ENCODE assay signal across 13 mouse cellular contexts in the genomic region with DNA sequence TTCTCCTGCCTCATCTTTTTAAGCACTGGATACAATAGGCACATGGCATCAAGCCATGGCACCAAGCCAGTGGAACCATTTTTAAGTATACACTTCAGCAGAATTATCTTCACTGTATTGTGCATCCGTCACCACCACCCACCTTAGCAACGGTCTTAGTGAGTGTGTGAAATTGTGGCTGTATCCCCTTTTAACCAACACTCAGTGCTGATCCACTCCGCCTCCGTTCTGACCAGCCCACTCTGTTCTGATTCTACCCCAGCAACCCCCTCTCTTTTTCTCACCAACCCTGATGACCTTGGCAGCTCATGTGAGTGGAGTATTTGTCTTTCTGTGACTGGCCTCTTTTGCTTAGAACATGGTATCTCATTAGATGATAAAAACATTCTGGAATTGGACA.
DNase-seq lines count a peak whose midpoint lies in the region; ATAC-seq lines count a peak whose summit lies in the region.
"Had no signal": no experiment of that assay in that cellular context is flagged by ENCODE, and none has a peak within 500 bp of the region (broad histone marks: within the 10 kb centered on the region; RNA-seq: fewer than 3 reads in every experiment).

No protein-coding gene starts in this region.

- no peaks in the 10 kb centered on the region for H3K36me3 ChIP-seq in forebrain, embryonic 15.5 days
- no peaks in the 10 kb centered on the region for H3K36me3 ChIP-seq in forebrain, embryonic 12.5 days (replicated peaks)
- H3K36me3 ChIP-seq: liver, embryonic 13.5 days; stomach, embryonic 15.5 days had no signal

- no peak overlapping the region for H3K4me2 ChIP-seq in forebrain, embryonic 15.5 days (replicated peaks)
- H3K4me2 ChIP-seq in forebrain, embryonic 12.5 days = no peak overlapping the region
- H3K4me2 ChIP-seq: liver, embryonic 13.5 days; stomach, embryonic 15.5 days had no signal

- no peaks in the 10 kb centered on the region for H3K9me3 ChIP-seq in forebrain, embryonic 15.5 days
- no peaks in the 10 kb centered on the region for H3K9me3 ChIP-seq in forebrain, embryonic 12.5 days
- H3K9me3 ChIP-seq: liver, embryonic 13.5 days; stomach, embryonic 15.5 days had no signal

- no peaks in the 10 kb centered on the region for H3K27me3 ChIP-seq in forebrain, embryonic 15.5 days
- no peaks in the 10 kb centered on the region for H3K27me3 ChIP-seq in forebrain, embryonic 12.5 days
- H3K27me3 ChIP-seq: stomach, embryonic 15.5 days had no signal

- no peak overlapping the region for H3K27ac ChIP-seq in forebrain, embryonic 15.5 days (replicated peaks)
- no peak overlapping the region for H3K27ac ChIP-seq in forebrain, embryonic 12.5 days
- H3K27ac ChIP-seq: liver, embryonic 13.5 days; stomach, embryonic 15.5 days had no signal

- WGBS in forebrain, embryonic 15.5 days = 63% methylated on average over 4 of the region's 4 CpGs
- WGBS in forebrain, embryonic 12.5 days = 88% methylated on average over 4 of the region's 4 CpGs

- intact Hi-C loops in left cerebral cortex, postnatal 25 days (cut with DNase I) = loop anchor here (1.0 kb wide), 1 partner anchor 30 kb away; no protein-coding TSS in a partner anchor

- H3K4me1 ChIP-seq in forebrain, embryonic 15.5 days = no peaks in the 10 kb centered on the region
- H3K4me1 ChIP-seq in forebrain, embryonic 12.5 days = no peaks in the 10 kb centered on the region
- H3K4me1 ChIP-seq: stomach, embryonic 15.5 days had no signal

- H3K9ac ChIP-seq in forebrain, embryonic 15.5 days (replicated peaks) = no peak overlapping the region
- H3K9ac ChIP-seq in forebrain, embryonic 12.5 days = no peak overlapping the region
- H3K9ac ChIP-seq: liver, embryonic 13.5 days; stomach, embryonic 15.5 days had no signal

- 0 out of 2 replicates have a peak, but pooled peaks have one; percentile 48 for ATAC-seq in forebrain, embryonic 15.5 days (replicated peaks)
- no peak for ATAC-seq in forebrain, embryonic 12.5 days (ENCODE audit: low FRiP score)

- H3K4me3 ChIP-seq in forebrain, embryonic 15.5 days = no peak overlapping the region
- H3K4me3 ChIP-seq in forebrain, embryonic 12.5 days (replicated peaks) = no peak overlapping the region
- H3K4me3 ChIP-seq: liver, embryonic 13.5 days; stomach, embryonic 15.5 days had no signal

- peak; percentile 24 for DNase-seq in layer of hippocampus, adult 11-12 months (ENCODE audit: low spot score)
- no peak for DNase-seq in layer of hippocampus, adult 8-10 months (ENCODE audit: low spot score in 2 of 2)
- DNase-seq in left cerebral cortex, postnatal 25 days (ENCODE audit: low spot score in 2 of 2) = peak; percentile 38 to 73
- peak; percentile 66 for DNase-seq in right cerebral cortex, postnatal 14 days
- DNase-seq in spleen, postnatal 36 days (ENCODE audit: low spot score in 2 of 2) = no peak
- DNase-seq in adrenal gland, postnatal 25 days = no peak
- DNase-seq: adrenal gland, postnatal 10 days; cerebellum, adult 9-10 months; kidney, adult 11 months; liver, embryonic 13.5 days had no signal

Comparison
In these comparisons a context has a peak if more than half of its experiments do, and no peak if none do; other contexts are left out.
1. DNase-seq: peak in layer of hippocampus, adult 11-12 months (single experiment), left cerebral cortex, postnatal 25 days (2 of 2) and right cerebral cortex, postnatal 14 days (single experiment); none in layer of hippocampus, adult 8-10 months (0 of 2), spleen, postnatal 36 days (0 of 2) and adrenal gland, postnatal 25 days (single experiment).